Mouse (Mus musculus): Measurements from ENCODE around the gene Adam21.
"Not testable (repeated sequence)": the region's sequence is repeated elsewhere in the genome, so short reads cannot be mapped to it uniquely, and the experiment has no call there.

The Adam21 gene

DNA sequence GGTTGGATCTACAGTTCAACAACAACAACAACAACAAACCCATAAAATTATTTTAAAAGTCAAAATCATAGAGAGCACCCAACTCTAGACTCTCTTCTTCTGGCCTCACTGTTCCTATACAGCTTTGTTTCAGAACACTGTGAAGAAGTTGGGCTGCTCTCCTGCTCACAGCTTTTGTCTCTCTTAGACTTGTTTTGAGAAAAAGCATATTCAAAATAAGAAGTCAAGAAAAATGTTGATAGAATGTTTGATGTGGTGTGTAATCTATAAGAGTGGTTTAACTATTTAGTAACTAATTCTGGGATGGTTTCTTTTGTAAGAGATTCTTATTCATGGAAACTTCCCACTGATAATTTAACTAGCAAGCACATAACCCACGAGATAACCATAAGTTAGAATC is at the start of gene Adam21:
Adam21 (minus strand) TSS at position 101 of the 400 bp plus-strand sequence.
- DNase-seq (ENCODE audit: low spot score) = no peak

DNA sequence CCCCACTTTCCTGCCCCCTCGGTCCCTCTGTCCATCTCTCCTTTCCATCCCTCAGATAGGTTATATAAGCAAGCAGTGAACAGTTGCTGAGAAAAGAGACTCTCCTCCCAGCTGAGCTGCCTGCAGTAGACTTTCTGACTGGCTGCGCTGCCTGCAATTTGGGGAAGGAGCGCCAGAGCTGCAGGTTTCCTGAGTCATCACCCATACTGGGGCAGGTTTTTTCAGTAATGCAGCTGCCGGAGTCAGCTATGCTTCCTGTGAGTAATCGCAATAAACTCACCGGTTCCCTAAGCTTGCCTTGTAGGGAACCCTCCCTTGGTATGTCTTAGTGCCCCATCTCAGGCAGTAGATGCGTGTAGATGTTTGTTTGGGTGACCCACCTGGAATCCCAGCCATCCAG is 48.7 kb upstream of the Adam21 start:
- DNase-seq (ENCODE audit: low spot score) = no peak

DNA sequence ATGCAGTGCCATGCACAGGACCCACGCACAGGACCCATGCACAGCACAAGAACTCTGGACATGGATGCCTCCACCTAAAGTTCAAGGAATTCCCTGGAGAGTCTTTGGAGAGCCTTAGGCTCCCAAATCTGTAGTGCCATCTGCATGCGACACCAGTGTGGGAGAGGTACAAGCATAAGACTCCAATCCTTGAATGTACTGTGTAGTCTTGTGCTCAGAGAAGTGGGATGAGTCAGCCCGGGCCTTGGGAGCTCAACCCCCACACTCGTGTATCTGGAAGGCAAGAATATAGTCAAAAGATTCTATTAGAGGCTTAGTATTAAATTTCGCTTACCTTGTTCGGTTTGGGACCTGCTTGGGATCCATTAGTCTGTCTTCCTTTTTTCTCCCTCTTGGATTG is 47.5 kb upstream of the Adam21 start:
- DNase-seq (ENCODE audit: low spot score) = no peak

GRCm38 (mm10) chr12:81609445-81609844 is 41.2 kb upstream of the Adam21 start:
- DNase-seq (ENCODE audit: low spot score) = no peak

GRCm38 (mm10) chr12:81604995-81605784 is 36.9 kb upstream of the Adam21 start:
- peak; percentile 33 for DNase-seq (ENCODE audit: low spot score)

GRCm38 (mm10) chr12:81596547-81597262 is 28.4 kb upstream of the Adam21 start:
- DNase-seq (ENCODE audit: low spot score) = no peak

GRCm38 (mm10) chr12:81594902-81595671 is 26.8 kb upstream of the Adam21 start, which contains the start of gene Med6:
Gene Med6 (minus strand): TSS chr12:81595008.
- DNase-seq (ENCODE audit: low spot score) = peak; percentile 98

GRCm38 (mm10) chr12:81567931-81568330 is 343 bp downstream of the Adam21 start:
- no peak for DNase-seq (ENCODE audit: low spot score)

- DNase-seq (ENCODE audit: low spot score) = no peak
Observed at GRCm38 (mm10) chr12:81564173-81564572, 4.1 kb downstream of the Adam21 start.

DNA sequence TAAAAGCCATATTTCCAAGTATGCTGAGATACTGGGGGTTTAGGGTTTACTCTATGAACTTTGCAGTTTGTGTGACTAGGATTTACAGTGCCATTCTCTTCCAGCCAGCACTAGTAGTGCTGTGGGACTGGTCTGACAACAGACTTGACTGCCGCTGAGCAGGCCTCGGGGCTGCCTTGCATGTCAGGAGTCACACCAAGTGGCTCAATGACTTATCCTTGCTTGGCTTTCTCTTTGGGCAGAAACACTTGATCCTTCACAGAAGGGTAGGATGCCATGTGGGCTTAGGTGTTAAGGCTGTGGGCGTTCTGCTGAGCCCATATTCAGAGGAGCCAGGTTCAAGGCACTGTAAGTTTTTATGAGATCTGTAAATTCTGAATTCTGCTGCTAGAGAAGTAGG is 19.0 kb downstream of the Adam21 start:
- DNase-seq (ENCODE audit: low spot score) = peak; percentile 67

- no peak for DNase-seq (ENCODE audit: low spot score)
Observed at GRCm38 (mm10) chr12:81547163-81547562, 21.1 kb downstream of the Adam21 start.

GRCm38 (mm10) chr12:81533029-81533419 is 35.2 kb downstream of the Adam21 start:
- DNase-seq (ENCODE audit: low spot score) = no peak

DNA sequence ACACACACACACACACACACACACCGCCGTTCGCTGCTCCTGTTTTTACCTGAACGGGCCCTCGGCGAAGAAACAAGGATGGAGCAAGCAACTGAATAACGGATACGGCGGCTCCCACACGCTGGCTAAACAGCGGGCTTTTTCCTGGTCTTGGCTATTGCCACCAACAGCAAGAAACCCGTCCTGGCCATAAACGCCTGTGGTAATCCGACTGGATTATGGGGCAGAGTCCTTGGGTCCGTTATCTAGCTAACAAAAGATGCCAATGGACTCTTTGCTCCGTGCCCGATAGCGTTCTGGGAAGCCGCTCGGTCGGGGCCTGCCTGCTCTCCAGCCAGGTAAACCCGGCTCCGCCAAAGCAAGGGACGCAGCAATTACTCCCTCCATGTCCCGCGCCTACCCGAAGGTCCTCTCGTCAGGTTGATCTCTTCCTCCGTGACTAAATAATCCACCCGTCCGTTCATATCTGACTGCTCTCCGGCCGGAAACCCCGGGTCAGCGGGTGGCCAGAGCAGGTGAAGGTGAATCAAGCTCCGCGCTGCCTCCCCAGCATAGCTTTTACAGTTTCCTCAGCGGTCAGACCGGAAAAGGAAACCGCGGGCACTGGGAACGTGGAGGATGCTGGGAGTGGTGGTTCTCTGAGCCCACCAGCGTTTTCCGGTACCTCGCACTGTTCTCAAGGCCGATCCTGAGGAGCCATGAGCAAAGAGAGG is 35.8 kb downstream of the Adam21 start, which contains the start of the genes Gm20498 and Synj2bp:
Gm20498 (minus strand) TSS at position 590 of the 713 bp plus-strand sequence.
Synj2bp (minus strand) TSS at position 596 of the 713 bp plus-strand sequence.
- peak; percentile 84 for DNase-seq (ENCODE audit: low spot score)

GRCm38 (mm10) chr12:81530587-81530986 is 37.7 kb downstream of the Adam21 start:
- DNase-seq (ENCODE audit: low spot score) = not testable (repeated sequence)

Measured in adipocyte (in vitro differentiated cells).